Mouse (Mus musculus) c-Kit-negative CD71-positive TER-119-positive erythroid progenitor cells, embryonic 14.5 days (primary cell): Measurements from ENCODE around the gene March11.

Source experiments
- DNase-seq: peaks from one replicate; pipeline ENCODE4 v3.0.0-alpha.2; 2013; ENCODE audit warnings: low read depth, low spot score

Gene March11

GRCm38 (mm10) chr15:26308629-26309230 is at the start of gene March11:
Gene March11 (plus strand): TSS chr15:26309048.
- DNase-seq, result no peak

DNA sequence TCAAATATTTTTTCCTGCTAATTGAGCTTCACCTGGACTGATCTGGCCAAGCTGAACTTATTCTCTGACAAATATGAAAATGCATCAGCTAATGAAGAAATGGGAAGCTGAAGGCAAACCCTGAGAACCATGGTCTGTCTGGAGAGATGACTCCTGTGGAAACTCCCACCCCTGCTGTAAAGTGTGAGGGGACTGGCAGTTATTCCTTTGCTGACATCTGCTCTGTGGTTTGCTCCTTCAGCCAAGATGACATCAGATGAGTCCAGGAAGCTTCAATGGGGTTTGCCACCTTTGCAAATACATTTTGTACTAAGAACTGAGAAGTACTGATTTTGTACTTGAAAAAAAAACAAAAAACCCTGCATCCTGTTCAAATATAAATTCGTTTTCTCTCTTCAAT is 46.5 kb upstream of the March11 start:
- no peak for DNase-seq

DNA sequence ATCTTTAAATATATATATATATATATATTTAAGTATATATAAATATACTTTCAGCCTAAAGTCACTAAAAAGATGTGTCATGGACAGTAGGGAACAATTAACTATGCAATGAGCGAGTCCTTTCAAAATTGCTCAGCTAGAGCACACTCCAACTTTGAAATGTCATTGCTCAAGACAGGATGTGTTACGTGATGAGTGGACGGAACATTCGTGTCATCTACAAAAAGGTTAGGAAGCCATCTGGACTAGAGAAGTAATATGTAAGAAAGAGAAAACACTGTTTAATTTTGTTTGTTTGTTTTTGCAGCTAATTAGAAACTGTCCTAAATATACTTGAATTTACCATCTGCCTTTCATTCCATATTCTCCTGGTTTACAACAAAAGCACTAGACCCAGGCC is 39.3 kb upstream of the March11 start:
- no peak for DNase-seq

DNA sequence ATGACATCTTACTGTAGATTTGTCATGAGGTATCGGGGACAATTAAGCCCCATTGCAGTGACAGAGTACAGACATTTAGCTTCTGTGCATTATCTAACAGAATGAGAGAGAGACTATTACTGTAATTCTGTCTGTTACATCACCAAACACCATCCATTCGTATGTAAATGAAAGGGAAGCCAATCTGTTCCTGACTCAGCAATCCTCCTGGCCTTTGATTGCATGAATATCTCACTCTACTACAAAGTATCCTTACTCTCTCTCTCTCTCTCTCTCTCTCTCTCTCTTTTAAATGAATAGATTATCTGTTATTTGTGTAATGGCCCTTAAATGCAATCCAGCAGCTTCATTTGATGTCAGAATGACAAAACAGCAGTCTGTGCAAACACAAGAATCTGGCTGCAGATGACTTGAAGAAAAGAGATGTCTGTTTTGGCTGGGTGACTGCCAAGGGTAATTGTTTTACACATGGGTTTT is 32.8 kb upstream of the March11 start:
- no peak for DNase-seq

DNA sequence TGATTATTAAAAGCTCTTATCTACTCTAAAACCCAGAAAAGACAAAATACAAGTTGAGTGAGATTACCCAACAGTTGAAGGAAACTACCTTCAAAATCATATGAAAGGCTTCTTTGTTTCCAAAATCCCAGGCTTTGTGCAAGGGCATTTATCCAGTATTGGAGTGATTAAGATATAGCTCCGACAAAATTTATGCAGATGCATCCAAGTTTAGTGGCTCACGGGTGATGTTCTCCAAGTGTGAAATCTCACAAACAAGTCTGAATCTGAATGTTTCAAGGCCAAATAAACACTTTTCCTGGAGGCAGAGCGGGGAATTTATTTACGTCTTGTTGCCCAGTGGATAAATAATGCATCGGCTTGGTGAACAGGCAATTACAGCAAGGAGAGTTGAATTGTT is 32.2 kb upstream of the March11 start:
- DNase-seq, result no peak

DNA sequence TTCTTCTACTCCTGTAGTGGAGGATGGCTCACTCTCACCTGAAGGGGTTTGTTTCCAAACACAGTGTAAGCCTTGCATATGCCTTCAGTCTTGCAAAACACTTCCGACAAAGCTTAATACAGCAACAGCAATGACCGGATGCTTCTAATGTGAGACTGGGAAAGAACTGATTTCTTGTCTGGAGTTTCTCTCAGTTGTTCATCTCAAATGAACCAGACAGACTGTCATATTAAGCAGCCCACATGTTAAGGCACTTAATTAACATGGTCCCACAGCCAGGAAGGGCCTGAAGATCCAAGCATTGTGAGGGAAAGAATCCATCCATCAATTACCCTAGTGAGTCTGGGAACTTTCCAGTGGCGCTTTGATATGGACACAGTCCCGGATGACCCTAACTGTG is 17.0 kb upstream of the March11 start:
- no peak for DNase-seq

- no peak for DNase-seq
Observed at GRCm38 (mm10) chr15:26292811-26293210, 16.0 kb upstream of the March11 start.

- no peak for DNase-seq
Observed at GRCm38 (mm10) chr15:26293215-26293614, 15.6 kb upstream of the March11 start.

GRCm38 (mm10) chr15:26298668-26299067 is 10.2 kb upstream of the March11 start:
- DNase-seq, result no peak

DNA sequence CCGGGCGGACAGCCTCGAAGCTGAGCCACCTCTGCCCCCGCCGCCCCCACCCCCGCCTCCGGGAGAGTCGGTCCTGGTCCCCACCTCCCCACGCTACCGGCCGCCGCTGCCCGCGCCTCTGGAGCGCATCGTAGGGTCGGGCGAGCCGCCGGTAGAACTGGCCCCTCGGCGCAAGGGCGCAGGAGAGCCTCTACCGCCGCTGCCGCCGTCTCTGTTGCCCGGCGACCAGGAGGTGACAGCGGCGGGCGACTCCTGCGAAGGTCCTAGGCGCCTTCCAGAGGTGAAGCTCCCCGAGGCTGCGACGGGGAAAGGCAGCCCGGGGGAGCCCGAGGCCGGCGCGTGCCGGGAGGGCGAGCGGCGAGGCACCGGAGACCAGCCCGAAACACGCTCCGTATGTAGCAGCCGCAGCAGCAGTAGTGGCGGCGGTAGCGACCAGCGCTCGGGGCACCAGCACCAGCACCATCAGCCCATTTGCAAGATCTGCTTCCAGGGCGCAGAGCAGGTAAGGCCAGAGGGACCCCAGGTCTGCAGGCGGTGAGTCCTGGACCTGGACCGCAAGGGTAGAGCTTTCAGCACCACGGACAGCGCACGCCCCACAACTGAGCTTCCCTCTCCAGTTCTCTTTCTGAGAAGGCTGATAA is 563 bp downstream of the March11 start:
- no peak for DNase-seq

DNA sequence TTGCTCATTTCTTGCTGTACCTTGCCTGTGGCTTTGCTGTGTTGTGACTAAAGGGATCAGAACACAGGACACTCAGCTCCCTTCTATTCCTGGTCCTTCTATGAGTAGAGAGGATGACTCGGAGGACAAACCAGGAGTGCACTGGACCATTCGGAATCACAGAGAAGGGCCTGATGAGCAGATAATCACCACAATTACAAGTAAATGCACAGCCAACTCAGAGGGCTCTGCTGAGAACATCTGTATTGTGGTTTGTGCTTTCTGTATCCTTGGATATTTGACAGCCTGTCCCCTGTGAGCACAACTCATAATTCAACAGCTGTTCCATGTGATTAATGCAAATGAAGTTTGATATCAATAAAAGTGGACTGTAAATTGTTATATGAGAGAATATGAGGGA is 11.0 kb downstream of the March11 start:
- DNase-seq, result no peak

DNA sequence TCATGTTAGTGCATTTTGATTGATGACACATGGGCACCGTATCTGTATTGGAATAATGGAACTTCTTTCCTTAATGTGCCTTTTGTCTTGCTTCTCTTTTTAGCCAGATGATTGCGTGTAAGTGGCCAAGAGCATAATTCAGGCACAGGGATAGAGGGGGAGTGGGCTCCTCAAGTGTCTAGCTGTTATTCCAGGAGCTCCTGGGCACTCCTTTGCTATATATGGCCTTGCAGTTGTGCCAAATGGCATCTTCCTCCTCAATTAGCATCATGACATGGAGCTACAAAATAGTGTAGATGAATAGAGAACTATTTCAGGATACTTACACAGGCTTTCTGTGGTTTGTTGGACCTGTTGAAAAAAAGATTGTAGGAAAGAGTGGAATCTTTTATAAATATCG is 11.6 kb downstream of the March11 start:
- no peak for DNase-seq

DNA sequence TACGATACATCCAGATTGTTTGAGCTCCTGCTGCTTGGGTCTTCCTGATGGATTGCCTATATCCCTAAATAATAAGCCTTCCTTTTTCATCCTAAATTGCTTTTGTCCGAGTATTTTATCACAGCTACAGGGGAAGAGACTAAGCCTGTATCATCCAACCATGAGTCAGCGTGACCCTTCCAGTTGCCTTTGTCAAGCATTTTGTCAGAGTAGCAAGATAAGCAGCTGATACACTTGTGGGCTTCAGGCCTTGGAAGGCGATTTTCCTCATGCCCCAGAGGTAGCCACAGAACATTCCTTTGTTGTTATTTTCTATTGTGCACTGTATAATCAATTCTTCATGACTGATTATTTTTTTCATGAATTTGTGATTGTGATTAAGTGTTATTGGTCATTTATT is 14.0 kb downstream of the March11 start:
- no peak for DNase-seq

DNA sequence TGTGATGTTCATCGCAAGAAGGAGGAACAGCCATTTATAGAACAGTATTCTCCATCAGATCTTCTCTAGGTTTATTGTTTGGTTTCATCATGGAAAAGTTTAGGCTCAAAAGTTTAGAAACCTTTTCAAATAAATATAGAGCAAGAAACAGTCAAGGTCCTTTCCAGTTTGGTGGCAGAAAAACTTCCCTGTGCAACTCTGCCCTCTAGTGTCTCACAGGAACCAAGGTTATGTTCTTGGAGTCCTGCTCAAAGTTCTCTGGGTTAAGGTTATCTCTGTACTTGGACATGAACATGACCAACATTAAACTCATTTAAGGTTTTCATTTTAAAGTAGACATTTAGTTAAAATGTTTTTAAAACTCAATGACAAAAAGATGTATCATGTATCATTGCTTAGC is 18.3 kb downstream of the March11 start:
- no peak for DNase-seq

- DNase-seq, result no peak
Observed at GRCm38 (mm10) chr15:26335791-26336190, 26.9 kb downstream of the March11 start.

GRCm38 (mm10) chr15:26337775-26338174 is 28.9 kb downstream of the March11 start:
- no peak for DNase-seq

DNA sequence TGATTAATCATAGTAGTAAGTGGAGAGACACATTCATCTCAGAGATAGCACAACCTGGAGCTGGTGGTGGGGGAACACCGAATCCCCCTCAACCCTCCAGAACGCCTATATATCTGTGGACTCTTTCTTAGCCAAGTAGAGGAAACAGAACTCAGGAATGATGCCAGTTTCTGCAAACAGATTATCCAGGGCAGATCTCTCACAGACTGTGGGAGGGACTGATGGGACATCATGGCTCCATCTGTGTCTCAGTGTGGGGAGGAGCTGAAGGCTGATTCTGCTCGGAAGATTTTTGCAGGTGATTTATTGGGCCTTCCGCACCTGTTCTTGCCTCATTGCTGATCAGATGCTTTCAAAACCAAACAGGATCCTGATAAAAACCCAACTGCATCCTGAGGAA is 29.5 kb downstream of the March11 start:
- no peak for DNase-seq

DNA sequence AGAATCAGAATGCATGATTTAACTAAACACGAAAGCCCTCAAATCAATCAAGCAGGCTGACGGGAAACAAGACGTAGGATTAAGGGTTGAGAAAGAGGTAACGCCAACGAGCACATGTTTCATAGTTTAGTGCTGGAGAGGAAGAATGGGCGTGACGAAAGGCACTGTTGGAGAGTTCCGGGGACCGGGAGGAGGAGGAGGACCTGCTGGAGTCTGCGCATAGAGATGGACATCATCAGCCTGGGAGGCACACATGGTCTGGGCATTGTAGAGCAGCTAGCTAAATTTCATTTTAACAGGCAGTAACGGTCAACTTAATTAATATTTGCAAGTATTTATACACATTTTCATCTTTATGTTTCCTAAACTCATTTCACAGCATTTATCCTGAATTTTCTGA is 31.6 kb downstream of the March11 start:
- no peak for DNase-seq

- DNase-seq, result no peak
Observed at GRCm38 (mm10) chr15:26340966-26341365, 32.1 kb downstream of the March11 start.

DNA sequence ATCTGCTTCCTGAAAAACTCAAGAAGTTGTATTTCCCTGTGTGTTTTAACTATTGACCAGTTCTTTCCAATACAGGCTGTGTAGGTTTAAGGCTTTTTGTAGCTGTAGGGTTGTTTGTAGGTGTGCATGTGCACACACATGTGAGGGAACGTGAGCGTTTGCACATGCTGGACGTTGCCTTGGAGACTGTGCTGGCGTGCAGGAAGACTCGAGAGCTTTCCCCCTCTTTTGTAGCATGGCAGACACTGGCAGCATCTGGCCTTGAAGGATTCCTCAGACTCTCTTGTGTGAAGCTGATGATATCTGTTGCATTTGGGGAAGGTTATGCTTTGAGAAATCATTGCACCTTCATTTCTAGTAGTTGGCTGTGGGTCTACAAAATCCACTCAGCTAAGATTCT is 35.5 kb downstream of the March11 start:
- no peak for DNase-seq

DNA sequence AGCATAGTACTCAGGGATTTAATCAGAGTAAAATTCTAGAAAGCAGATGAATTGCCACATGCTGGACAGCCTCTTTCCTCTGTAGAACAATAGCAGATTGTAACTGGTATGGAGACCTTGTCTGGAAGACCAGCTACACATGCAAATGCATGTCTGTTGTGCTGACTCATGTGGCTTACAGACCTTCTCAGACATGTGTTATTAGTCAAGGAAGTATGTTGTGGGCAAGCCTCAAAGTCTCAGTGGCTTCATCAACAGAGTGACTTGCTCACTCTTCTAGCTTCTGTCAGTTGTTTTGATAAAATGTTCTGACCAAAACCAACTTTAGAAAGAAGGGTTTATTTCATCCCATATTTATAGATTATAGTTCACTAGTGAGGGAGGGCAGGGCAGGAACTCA is 44.8 kb downstream of the March11 start:
- DNase-seq, result no peak

- no peak for DNase-seq
Observed at GRCm38 (mm10) chr15:26365344-26365743, 56.5 kb downstream of the March11 start.

GRCm38 (mm10) chr15:26366511-26366910 is 57.7 kb downstream of the March11 start:
- DNase-seq, result no peak

DNA sequence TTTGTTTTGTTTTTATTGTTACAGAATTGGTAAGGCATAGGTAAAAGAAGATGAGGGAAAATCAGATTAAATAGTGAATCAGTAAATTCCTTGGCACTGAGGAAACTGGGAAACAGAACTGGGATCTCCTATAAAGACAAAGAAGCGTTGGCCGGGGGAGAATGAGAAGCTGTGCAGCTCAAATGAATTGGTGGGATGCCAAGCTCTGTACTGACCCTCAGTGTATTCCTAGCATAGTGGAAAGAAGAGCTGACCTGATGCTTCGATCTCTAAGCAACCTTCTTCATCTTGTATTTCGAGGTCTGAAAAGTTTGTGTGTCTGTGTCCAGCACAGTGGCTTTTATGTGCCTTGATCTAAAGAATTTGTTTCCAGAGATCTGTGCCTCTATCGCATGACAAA is 64.9 kb downstream of the March11 start:
- no peak for DNase-seq
